Mouse (Mus musculus): ENCODE results near the gene 6430550D23Rik. TPM values are rescaled to one million over a fixed set of nuclear protein-coding genes. Genes with fewer than 3 reads are reported as not detected.
"Not testable (repeated sequence)": the region's sequence is repeated elsewhere in the genome, so short reads cannot be mapped to it uniquely, and the experiment has no call there.

Gene 6430550D23Rik
- polyA plus RNA-seq, 1 experiment = 0.09 TPM

- H3K4me3 ChIP-seq (ENCODE audit: insufficient read depth, poor library complexity, severe bottlenecking) = no peak overlapping the region
- H3ac ChIP-seq (ENCODE audit: control insufficient read depth, insufficient read length, low read depth) = no peak overlapping the region
- H3K27me3 ChIP-seq (ENCODE audit: control insufficient read depth, insufficient read depth, insufficient read length) = no peaks in the 10 kb centered on the region
- no peaks in the 10 kb centered on the region for H3K79me3 ChIP-seq (ENCODE audit: low read depth)
- H3K79me2 ChIP-seq (ENCODE audit: control insufficient read depth, insufficient read depth) = no peaks in the 10 kb centered on the region
- no peaks in the 10 kb centered on the region for H3K36me3 ChIP-seq (ENCODE audit: control insufficient read depth, insufficient read depth)
- TF ChIP-seq FOSL1 (IDR thresholded peaks at IDR 0.05; ENCODE audit: insufficient read depth, low read length, poor library complexity, severe bottlenecking) = no peak
- TF ChIP-seq MYOG (IDR thresholded peaks at IDR 0.05; ENCODE audit: control insufficient read depth, extremely low read depth, insufficient read length) = no peak
- no peak for TF ChIP-seq MYOD1 (IDR thresholded peaks at IDR 0.05; ENCODE audit: control insufficient read depth, insufficient read length, low read depth)
- TF ChIP-seq CEBPB (IDR thresholded peaks at IDR 0.05; ENCODE audit: low read depth) = no peak
- no peak for TF ChIP-seq USF1 (IDR thresholded peaks at IDR 0.05; ENCODE audit: low read depth)
- TF ChIP-seq MAX (IDR thresholded peaks at IDR 0.05) = no peak
- no peak for TF ChIP-seq CTCF (IDR thresholded peaks at IDR 0.05; ENCODE audit: control insufficient read depth, insufficient read depth, insufficient read length)
Observed at GRCm38 (mm10) chr2:155941697-155942442, 65.9 kb downstream of the 6430550D23Rik start.

- H3K79me2 ChIP-seq (ENCODE audit: control insufficient read depth, insufficient read depth) = no peaks in the 10 kb centered on the region
- H3K4me3 ChIP-seq (ENCODE audit: insufficient read depth, poor library complexity, severe bottlenecking) = no peak within 1 kb of the TSS
- TF ChIP-seq FOSL1 (IDR thresholded peaks at IDR 0.05; ENCODE audit: insufficient read depth, low read length, poor library complexity, severe bottlenecking) (no peak), MYOD1 (IDR thresholded peaks at IDR 0.05; ENCODE audit: control insufficient read depth, insufficient read length, low read depth) (no peak), CEBPB (IDR thresholded peaks at IDR 0.05; ENCODE audit: low read depth) (no peak), CTCF (IDR thresholded peaks at IDR 0.05; ENCODE audit: control insufficient read depth, insufficient read depth, insufficient read length) (no peak), MAX (IDR thresholded peaks at IDR 0.05) (no peak), USF1 (IDR thresholded peaks at IDR 0.05; ENCODE audit: low read depth) (no peak), MYOG (IDR thresholded peaks at IDR 0.05; ENCODE audit: control insufficient read depth, extremely low read depth, insufficient read length) (no peak)
- H3K36me3 ChIP-seq (ENCODE audit: control insufficient read depth, insufficient read depth) = no peaks in the 10 kb centered on the region
- no peaks in the 10 kb centered on the region for H3K27me3 ChIP-seq (ENCODE audit: control insufficient read depth, insufficient read depth, insufficient read length)
- no peaks in the 10 kb centered on the region for H3K79me3 ChIP-seq (ENCODE audit: low read depth)
- no peak within 1 kb of the TSS for H3ac ChIP-seq (ENCODE audit: control insufficient read depth, insufficient read length, low read depth)
Observed at GRCm38 (mm10) chr2:155940681-155941080, 67.1 kb downstream of the 6430550D23Rik start, which contains the start of gene Gm15557. TSS of gene Gm15557 (plus strand) at chr2:155940728.

- Histone ChIP-seq H3ac (ENCODE audit: control insufficient read depth, insufficient read length, low read depth) (no peak overlapping the region), H3K79me2 (ENCODE audit: control insufficient read depth, insufficient read depth) (no peaks in the 10 kb centered on the region), H3K4me3 (ENCODE audit: insufficient read depth, poor library complexity, severe bottlenecking) (no peak overlapping the region), H3K27me3 (ENCODE audit: control insufficient read depth, insufficient read depth, insufficient read length) (no peaks in the 10 kb centered on the region), H3K79me3 (ENCODE audit: low read depth) (no peaks in the 10 kb centered on the region), H3K36me3 (ENCODE audit: control insufficient read depth, insufficient read depth) (no peaks in the 10 kb centered on the region)
- TF ChIP-seq MYOG (IDR thresholded peaks at IDR 0.05; ENCODE audit: control insufficient read depth, extremely low read depth, insufficient read length) (no peak), CEBPB (IDR thresholded peaks at IDR 0.05; ENCODE audit: low read depth) (no peak), MAX (IDR thresholded peaks at IDR 0.05) (no peak), CTCF (IDR thresholded peaks at IDR 0.05; ENCODE audit: control insufficient read depth, insufficient read depth, insufficient read length) (no peak), USF1 (IDR thresholded peaks at IDR 0.05; ENCODE audit: low read depth) (no peak)
Observed at GRCm38 (mm10) chr2:155939897-155940529, 67.8 kb downstream of the 6430550D23Rik start.

GRCm38 (mm10) chr2:155929531-155930442 lies 78.0 kb downstream of the 6430550D23Rik start, which contains the start of gene Uqcc1:
TSS of gene Uqcc1 (minus strand) at chr2:155930310.
- Histone ChIP-seq H3K79me2 (ENCODE audit: control insufficient read depth, insufficient read depth) (peaks cover 60% of the 10 kb centered on the region), H3K27me3 (ENCODE audit: control insufficient read depth, insufficient read depth, insufficient read length) (no peaks in the 10 kb centered on the region), H3K79me3 (ENCODE audit: low read depth) (peaks cover 38% of the 10 kb centered on the region), H3K4me3 (ENCODE audit: insufficient read depth, poor library complexity, severe bottlenecking) (peak within 1 kb of the TSS; percentile 81), H3K36me3 (ENCODE audit: control insufficient read depth, insufficient read depth) (no peaks in the 10 kb centered on the region), H3ac (ENCODE audit: control insufficient read depth, insufficient read length, low read depth) (peak within 1 kb of the TSS; percentile 72)
- TF ChIP-seq MAX (IDR thresholded peaks at IDR 0.05) (peak; percentile 66), MYOD1 (IDR thresholded peaks at IDR 0.05; ENCODE audit: control insufficient read depth, insufficient read length, low read depth) (no peak), CEBPB (IDR thresholded peaks at IDR 0.05; ENCODE audit: low read depth) (peak; percentile 1), MYOG (IDR thresholded peaks at IDR 0.05; ENCODE audit: control insufficient read depth, extremely low read depth, insufficient read length) (no peak)

- H3K79me3 ChIP-seq (ENCODE audit: low read depth) = peaks cover 44% of the 10 kb centered on the region
- peak overlapping the region; percentile 81 for H3K4me3 ChIP-seq (ENCODE audit: insufficient read depth, poor library complexity, severe bottlenecking)
- TF ChIP-seq MYOG (IDR thresholded peaks at IDR 0.05; ENCODE audit: control insufficient read depth, extremely low read depth, insufficient read length) (no peak), MAX (IDR thresholded peaks at IDR 0.05) (no peak), CTCF (IDR thresholded peaks at IDR 0.05; ENCODE audit: control insufficient read depth, insufficient read depth, insufficient read length) (no peak), CEBPB (IDR thresholded peaks at IDR 0.05; ENCODE audit: low read depth) (no peak), MYOD1 (IDR thresholded peaks at IDR 0.05; ENCODE audit: control insufficient read depth, insufficient read length, low read depth) (no peak), USF1 (IDR thresholded peaks at IDR 0.05; ENCODE audit: low read depth) (no peak)
- H3K27me3 ChIP-seq (ENCODE audit: control insufficient read depth, insufficient read depth, insufficient read length) = no peaks in the 10 kb centered on the region
- peaks cover 69% of the 10 kb centered on the region for H3K79me2 ChIP-seq (ENCODE audit: control insufficient read depth, insufficient read depth)
- peak overlapping the region; percentile 24 for H3ac ChIP-seq (ENCODE audit: control insufficient read depth, insufficient read length, low read depth)
- H3K36me3 ChIP-seq (ENCODE audit: control insufficient read depth, insufficient read depth) = no peaks in the 10 kb centered on the region
Observed at GRCm38 (mm10) chr2:155928711-155929345, 78.9 kb downstream of the 6430550D23Rik start.

GRCm38 (mm10) chr2:155925213-155925612 lies 82.6 kb downstream of the 6430550D23Rik start:
- H3K4me3 ChIP-seq (ENCODE audit: insufficient read depth, poor library complexity, severe bottlenecking); H3K27me3 ChIP-seq (ENCODE audit: control insufficient read depth, insufficient read depth, insufficient read length); H3ac ChIP-seq (ENCODE audit: control insufficient read depth, insufficient read length, low read depth); H3K36me3 ChIP-seq (ENCODE audit: control insufficient read depth, insufficient read depth): not testable (repeated sequence)
- Histone ChIP-seq H3K79me2 (ENCODE audit: control insufficient read depth, insufficient read depth) (peaks cover 89% of the 10 kb centered on the region), H3K79me3 (ENCODE audit: low read depth) (peaks cover 61% of the 10 kb centered on the region)

Measured in C2C12 (cell line).